Mouse (Mus musculus): ENCODE measurements around the gene Prdx5.
A peak's percentile ranks its signal among the peaks of the same experiment; 100 is the strongest.

Prdx5 gene

DNA sequence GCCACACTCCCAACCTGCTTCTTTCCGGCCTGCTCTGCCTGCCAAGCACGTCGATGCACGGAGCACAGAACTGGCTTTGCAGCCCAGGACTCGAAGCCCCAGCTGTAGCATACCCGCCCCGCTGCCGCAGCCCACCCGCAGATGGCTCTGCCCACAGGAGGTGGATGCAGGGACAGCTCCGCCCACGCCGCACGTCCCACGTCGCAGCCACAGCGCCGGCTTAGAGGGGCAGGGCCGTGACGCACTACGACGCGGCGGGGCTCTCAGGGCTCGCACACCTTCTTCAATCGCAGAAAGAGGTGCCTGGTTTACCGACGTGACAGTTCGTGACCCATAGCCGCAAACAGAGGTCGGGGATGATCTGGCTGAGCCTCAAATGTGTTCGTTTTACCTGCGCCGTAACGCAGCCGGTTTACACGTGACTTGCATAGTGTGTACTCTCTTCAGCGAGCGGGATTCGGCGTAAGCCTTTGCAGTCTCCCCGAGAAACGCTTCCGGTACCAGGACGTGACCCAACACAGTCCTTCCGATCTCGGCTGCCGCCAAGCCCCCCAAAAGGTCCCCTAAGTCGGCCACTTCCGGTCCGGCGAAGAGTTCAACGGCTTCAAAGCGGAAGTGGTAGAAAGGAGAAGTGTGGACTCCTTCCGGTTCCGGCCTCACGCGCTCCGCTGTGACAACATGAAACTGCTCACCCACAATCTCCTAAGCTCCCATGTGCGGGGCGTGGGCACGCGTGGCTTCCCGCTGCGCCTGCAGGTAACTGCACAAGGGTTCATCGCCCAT lies at the start of gene Prdx5, which contains the start of gene Trmt112:
Gene Prdx5 (minus strand): TSS at position 600 of the 783 bp plus-strand sequence.
Gene Trmt112 (plus strand): TSS at position 192 of the 783 bp plus-strand sequence.
- peak; percentile 94 for DNase-seq (ENCODE audit: low read depth)

- DNase-seq (ENCODE audit: low read depth), result no peak
Observed at GRCm38 (mm10) chr19:6956461-6956860, 46.6 kb upstream of the Prdx5 start.

GRCm38 (mm10) chr19:6955424-6955823 lies 45.5 kb upstream of the Prdx5 start:
- no peak for DNase-seq (ENCODE audit: low read depth)

GRCm38 (mm10) chr19:6954046-6954445 lies 44.1 kb upstream of the Prdx5 start:
- no peak for DNase-seq (ENCODE audit: low read depth)

DNA sequence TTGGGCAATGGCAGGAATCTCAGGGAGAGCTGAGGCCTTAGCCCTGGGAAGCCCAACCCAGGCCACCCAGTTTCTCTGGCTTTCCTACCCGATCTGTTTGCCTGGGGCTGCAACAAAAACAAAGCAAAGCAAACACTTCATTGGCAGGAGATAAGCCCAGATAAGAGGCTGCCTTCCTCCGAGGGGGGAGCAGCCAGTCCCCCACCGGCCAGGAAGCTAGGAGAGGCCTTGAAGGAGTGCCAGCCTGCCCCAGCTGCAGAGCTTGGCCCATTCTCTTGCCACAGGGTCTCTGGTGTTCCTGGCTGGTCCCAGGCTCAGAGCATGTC lies 42.8 kb upstream of the Prdx5 start:
- DNase-seq (ENCODE audit: low read depth), result no peak

DNA sequence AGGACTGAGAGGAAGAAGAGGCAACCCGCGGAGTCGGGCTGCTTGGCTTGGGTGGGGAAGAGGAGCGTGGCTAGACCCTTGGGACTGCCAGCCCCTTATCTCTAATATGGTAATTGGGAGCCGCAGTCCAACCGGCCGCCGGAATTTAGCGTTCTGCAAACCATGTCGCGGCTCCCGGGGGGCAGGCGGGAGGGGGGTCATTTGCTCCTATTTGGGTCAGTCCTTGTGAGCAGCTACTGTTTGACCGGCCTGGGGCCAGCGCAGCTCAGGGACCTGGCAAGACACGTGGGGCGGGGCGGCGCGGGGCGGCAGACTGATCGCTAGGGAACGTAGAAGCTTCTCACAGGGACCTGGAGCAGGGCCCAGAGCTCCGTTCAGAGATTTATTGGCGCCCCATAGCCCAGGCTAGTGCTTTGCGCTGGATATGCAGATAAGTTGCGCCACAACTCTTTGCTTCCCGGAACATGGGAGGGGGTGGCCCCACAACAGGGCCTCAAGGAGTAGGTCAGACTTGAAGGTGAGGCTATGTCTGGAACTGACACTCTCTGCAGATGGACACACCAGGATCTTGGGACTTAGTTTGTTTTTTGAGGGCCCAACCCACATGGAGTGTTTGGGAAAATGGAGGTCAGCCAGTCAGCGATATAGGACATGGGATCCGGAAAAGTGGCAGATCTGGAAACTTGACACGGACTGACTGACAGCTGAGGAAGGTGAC lies 42.2 kb upstream of the Prdx5 start:
- no peak for DNase-seq (ENCODE audit: low read depth)

GRCm38 (mm10) chr19:6951381-6951968 lies 41.6 kb upstream of the Prdx5 start:
- DNase-seq (ENCODE audit: low read depth), result peak; percentile 77

DNA sequence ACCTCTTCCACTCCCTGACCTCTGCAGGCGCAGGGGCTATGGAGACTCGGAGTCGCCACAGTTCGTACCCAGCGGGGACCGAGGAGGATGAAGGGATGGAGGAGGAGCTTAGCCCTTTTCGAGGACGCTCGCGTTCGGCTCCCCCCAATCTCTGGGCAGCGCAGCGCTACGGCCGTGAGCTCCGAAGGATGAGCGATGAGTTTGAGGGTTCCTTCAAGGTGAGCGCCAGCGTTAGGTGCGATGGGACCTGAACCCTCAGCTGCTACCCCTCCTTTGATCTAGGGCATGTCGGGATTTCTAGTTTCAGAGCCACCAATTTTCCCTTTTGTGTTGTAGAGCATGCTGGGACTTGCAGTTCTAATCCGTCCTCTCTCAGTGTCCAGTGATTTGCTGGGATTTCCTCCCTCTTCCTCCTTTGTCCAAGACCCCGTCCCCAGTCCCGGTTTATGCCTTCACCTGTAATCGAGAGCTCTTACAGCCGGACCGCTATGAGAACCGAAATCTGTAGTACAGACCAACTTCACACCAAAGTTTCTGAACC lies 40.8 kb upstream of the Prdx5 start:
- DNase-seq (ENCODE audit: low read depth), result no peak

DNA sequence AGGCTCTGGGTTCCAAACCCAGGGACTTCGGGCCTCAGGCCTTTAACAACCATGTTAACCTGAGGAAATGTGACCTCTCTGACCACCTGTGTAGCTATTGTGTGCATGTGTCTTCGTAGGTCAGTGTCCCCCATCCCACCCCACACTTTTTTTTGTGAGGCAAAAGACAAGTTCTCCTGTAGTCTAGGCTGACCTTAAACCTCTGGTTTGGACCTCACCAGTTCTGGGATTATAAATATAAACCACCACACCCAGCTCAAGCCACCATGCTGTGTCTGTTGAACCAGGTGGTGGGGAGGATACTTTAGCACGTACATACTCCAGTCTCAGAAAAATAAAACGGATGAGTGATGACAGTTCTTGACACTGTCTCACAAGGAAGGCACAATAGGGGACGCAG lies 40.0 kb upstream of the Prdx5 start:
- no peak for DNase-seq (ENCODE audit: low read depth)

DNA sequence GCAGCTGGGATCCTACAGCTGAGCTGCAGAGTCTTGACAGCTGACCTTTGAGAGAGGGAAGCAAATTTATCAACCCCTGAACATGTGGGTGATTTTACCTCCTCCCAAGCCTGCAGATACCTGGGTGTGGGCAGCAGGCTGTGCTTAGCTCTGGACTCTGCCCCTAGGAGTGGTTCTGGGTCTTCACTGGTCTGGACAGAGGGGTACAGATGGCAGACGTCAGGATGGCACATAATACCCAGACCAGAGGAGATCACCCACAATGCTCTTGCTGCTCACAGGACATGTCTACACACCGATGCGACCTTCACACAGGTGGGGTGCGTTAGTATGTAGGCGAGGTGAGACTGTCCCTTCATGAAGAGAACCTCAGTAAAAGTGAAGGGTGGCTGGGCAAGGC lies 39.6 kb upstream of the Prdx5 start:
- DNase-seq (ENCODE audit: low read depth), result no peak

- no peak for DNase-seq (ENCODE audit: low read depth)
Observed at GRCm38 (mm10) chr19:6948186-6948585, 38.3 kb upstream of the Prdx5 start.

DNA sequence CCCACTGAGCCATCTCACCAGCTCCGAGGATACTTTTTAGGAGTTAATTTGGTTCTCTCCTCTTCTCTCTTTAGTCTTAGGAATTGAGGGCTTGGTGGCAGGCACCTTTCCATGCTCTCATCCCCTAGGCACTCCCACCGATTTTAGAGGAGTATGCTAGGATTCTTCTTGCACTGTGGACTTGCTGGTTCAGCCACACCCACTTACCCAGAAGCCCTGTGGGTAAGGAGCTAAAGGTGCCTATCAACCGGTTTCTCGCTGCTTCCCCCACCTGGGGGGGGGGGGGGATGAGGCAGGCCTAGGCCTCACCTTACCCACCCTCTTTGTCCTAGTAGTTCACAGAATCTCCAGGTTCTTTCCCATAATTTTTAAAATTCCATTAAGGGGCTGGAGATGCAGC lies 37.8 kb upstream of the Prdx5 start:
- no peak for DNase-seq (ENCODE audit: low read depth)

- no peak for DNase-seq (ENCODE audit: low read depth)
Observed at GRCm38 (mm10) chr19:6943709-6944108, 33.8 kb upstream of the Prdx5 start.

- DNase-seq (ENCODE audit: low read depth), result no peak
Observed at GRCm38 (mm10) chr19:6942764-6943163, 32.9 kb upstream of the Prdx5 start.

DNA sequence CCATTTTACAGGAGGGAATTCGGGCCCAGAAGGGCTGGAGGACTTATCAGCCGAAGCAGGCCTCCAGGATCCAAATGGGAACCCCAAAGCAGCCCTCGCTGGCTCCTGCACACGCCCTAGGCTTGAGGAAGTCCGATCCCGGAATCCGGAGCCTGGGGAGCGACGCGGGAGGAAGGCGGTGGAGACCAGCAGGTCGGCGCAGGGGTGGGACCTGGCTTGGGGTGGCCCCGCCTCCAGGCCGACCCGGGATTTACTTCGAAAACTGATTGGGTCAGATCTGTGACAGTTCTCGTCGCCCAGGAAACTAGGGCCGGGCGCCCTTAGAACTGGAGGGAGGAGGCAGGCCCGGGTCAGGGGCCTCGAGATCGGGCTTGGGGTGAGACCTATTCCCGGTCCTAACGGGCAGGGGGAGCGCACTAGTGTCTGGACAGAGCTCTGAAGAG lies 32.4 kb upstream of the Prdx5 start, which contains the start of gene Gpr137:
Gene Gpr137 (minus strand): TSS at position 232 of the 443 bp plus-strand sequence.
- peak; percentile 86 for DNase-seq (ENCODE audit: low read depth)

GRCm38 (mm10) chr19:6941372-6942248 lies 31.7 kb upstream of the Prdx5 start, which contains the start of gene Bad:
TSS of gene Bad (plus strand) at chr19:6941861.
- DNase-seq (ENCODE audit: low read depth), result peak; percentile 88

GRCm38 (mm10) chr19:6940396-6941351 lies 30.8 kb upstream of the Prdx5 start:
- no peak for DNase-seq (ENCODE audit: low read depth)

DNA sequence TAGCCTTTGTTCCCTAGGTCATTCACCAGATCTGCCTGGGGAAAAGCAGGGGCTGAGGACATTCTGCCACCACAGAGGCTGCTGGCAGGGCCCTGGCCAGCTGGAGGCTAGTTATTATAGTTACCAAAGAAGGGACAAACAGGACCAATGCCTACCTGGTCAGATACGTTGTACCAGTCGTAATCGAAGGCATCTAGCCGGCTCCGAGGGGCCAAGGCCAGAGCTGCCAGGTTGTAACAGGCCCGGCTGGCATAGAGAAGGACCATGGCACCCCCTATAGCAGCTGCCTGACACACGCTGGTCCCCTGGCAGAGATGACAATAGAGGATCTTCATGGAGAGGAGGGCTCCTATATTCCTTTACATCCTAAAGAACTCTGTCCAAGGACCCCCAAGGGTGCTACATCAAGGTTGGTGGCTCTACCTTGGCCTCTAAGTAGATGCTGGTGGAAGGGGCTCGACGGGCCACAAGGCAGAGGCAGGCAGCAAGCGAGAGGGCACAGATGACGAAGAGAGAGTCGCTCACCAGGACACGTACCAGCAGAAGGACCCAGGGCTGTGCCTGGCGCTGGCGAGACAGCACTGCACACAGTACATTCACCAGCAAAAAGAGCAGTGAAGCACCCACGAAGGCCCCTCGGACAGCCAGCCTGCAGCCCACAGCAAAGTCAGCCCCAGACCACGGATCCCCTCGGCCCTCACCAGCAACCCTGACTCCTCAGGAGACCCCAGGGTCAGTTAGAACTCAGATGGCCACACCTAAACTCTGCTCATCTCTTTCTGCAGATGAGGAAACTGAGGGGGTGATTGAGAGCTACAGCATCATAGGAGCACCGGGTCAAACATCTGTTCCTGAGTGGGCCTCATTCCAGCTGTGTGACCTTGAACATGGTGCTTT lies 29.4 kb upstream of the Prdx5 start:
- no peak for DNase-seq (ENCODE audit: low read depth)

All from c-Kit-positive CD71-negative TER-119-negative erythroid progenitor cells, embryonic 14.5 days (primary cell).